ENCODE assay signal across 26 mouse cellular contexts in the genomic region with DNA sequence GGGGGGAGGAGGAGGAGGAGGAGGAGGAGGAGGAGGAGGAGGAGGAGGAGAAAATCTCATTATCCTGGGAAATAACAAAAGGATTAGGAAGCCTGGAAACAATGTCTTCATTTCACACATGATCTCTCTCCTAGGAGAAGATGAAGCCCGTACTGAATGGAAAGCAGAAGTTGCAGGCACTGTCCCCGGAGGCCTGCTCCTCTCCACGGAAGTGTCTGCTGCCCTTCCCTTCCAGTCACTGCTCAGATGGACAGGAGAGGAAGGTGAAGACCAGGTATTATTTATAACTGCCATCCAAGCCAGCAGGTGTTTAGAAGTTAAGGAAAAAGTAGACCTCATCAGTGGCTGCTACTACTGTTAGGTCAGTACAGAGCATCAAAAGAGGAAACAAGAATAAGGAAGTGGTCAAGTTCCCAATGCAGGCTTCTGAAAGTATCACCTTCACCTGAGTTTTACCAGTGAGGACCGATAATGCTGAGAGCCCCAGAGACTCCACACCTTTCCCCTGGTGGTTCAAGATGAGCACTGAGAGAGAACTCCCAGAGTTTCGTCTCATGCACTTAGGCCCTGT.
DNase-seq lines count a peak whose midpoint lies in the region; ATAC-seq and TF ChIP-seq lines count a peak whose summit lies in the region.
"Had no signal": no experiment of that assay in that cellular context is flagged by ENCODE, and none has a peak within 500 bp of the region (broad histone marks: within the 10 kb centered on the region; RNA-seq: fewer than 3 reads in every experiment).

No protein-coding gene starts in this region.

- no peak for TF ChIP-seq CTCF in hindbrain, postnatal 0 days (IDR thresholded peaks at IDR 0.05; ENCODE audit: low read depth)

- H3K9ac ChIP-seq in hindbrain, embryonic 12.5 days, result no peak overlapping the region
- H3K9ac ChIP-seq in hindbrain, postnatal 0 days (replicated peaks; ENCODE audit: low read length), result no peak overlapping the region
- no peak overlapping the region for H3K9ac ChIP-seq in neural tube, embryonic 15.5 days (replicated peaks)
- no peak overlapping the region for H3K9ac ChIP-seq in kidney, embryonic 16.5 days (replicated peaks; ENCODE audit: low read length)
- H3K9ac ChIP-seq: forebrain, embryonic 13.5 days; intestine, embryonic 15.5 days; limb, embryonic 15.5 days; liver, embryonic 13.5 days; neural tube, embryonic 12.5 days had no signal

- no peak overlapping the region for H3K27ac ChIP-seq in hindbrain, embryonic 12.5 days
- no peak overlapping the region for H3K27ac ChIP-seq in hindbrain, postnatal 0 days
- H3K27ac ChIP-seq in neural tube, embryonic 15.5 days (replicated peaks), result 0 out of 2 replicates have a peak overlapping the region, but pooled peaks have one; percentile 5
- H3K27ac ChIP-seq in kidney, embryonic 16.5 days (ENCODE audit: low read length), result no peak overlapping the region
- H3K27ac ChIP-seq: forebrain, embryonic 13.5 days; intestine, embryonic 15.5 days; limb, embryonic 10.5 days; limb, embryonic 15.5 days; liver, embryonic 13.5 days; neural tube, embryonic 12.5 days had no signal

- no peak overlapping the region for H3K4me3 ChIP-seq in hindbrain, embryonic 12.5 days
- no peak overlapping the region for H3K4me3 ChIP-seq in hindbrain, postnatal 0 days (ENCODE audit: low read length)
- no peak overlapping the region for H3K4me3 ChIP-seq in neural tube, embryonic 15.5 days (replicated peaks)
- H3K4me3 ChIP-seq in kidney, embryonic 16.5 days (ENCODE audit: low read length), result no peak overlapping the region
- H3K4me3 ChIP-seq: forebrain, embryonic 13.5 days; intestine, embryonic 15.5 days; limb, embryonic 10.5 days; limb, embryonic 15.5 days; liver, embryonic 13.5 days; neural tube, embryonic 12.5 days had no signal

- H3K4me1 ChIP-seq in hindbrain, embryonic 12.5 days, result peaks cover 6% of the 10 kb centered on the region; the same call in 1 of the 2 replicates
- 0 out of 2 replicates have a peak, but pooled peaks cover 5% of the 10 kb centered on the region for H3K4me1 ChIP-seq in hindbrain, postnatal 0 days (ENCODE audit: insufficient read depth, low read length)
- H3K4me1 ChIP-seq in neural tube, embryonic 15.5 days, result peaks cover 14% of the 10 kb centered on the region
- H3K4me1 ChIP-seq in kidney, embryonic 16.5 days (ENCODE audit: insufficient read depth, low read length), result no peaks in the 10 kb centered on the region
- H3K4me1 ChIP-seq: liver, embryonic 13.5 days; neural tube, embryonic 12.5 days had no signal

- peaks cover 8% of the 10 kb centered on the region; the same call in 1 of the 2 replicates for H3K36me3 ChIP-seq in hindbrain, embryonic 12.5 days
- H3K36me3 ChIP-seq in hindbrain, postnatal 0 days (ENCODE audit: insufficient read depth, low read length), result no peaks in the 10 kb centered on the region
- 0 out of 2 replicates have a peak, but pooled peaks cover 2% of the 10 kb centered on the region for H3K36me3 ChIP-seq in neural tube, embryonic 15.5 days
- H3K36me3 ChIP-seq in kidney, embryonic 16.5 days (ENCODE audit: insufficient read depth, low read length), result peaks cover 12% of the 10 kb centered on the region
- H3K36me3 ChIP-seq: liver, embryonic 13.5 days had no signal

- DNase-seq in hindbrain, postnatal 0 days (ENCODE audit: low spot score), result no peak
- no peak for DNase-seq in neural tube, embryonic 10.5 days (ENCODE audit: extremely low spot score, low spot score)
- no peak for DNase-seq in layer of hippocampus, adult 18-20 months (ENCODE audit: low spot score in 2 of 2)
- DNase-seq: cerebellum, adult 8-10 months; cerebellum, postnatal 25 days; gastrocnemius, postnatal 14 days; heart, adult 11 months; heart, postnatal 36 days; kidney, adult 2 months; kidney, postnatal 10 days; layer of hippocampus, adult 9-11 months; liver, embryonic 13.5 days; lung, adult 2 months; midbrain, embryonic 14.5 days; thymus, postnatal 14 days had no signal

- no peaks in the 10 kb centered on the region for H3K27me3 ChIP-seq in hindbrain, embryonic 12.5 days
- H3K27me3 ChIP-seq in hindbrain, postnatal 0 days (ENCODE audit: insufficient read depth, low read length), result no peaks in the 10 kb centered on the region
- no peaks in the 10 kb centered on the region for H3K27me3 ChIP-seq in neural tube, embryonic 15.5 days (replicated peaks)
- no peaks in the 10 kb centered on the region for H3K27me3 ChIP-seq in kidney, embryonic 16.5 days (ENCODE audit: insufficient read depth, low read length)
- H3K27me3 ChIP-seq: forebrain, embryonic 13.5 days; intestine, embryonic 15.5 days; limb, embryonic 15.5 days; liver, embryonic 13.5 days; neural tube, embryonic 12.5 days had no signal

- no peak overlapping the region for H3K4me2 ChIP-seq in hindbrain, embryonic 12.5 days (replicated peaks)
- no peak overlapping the region for H3K4me2 ChIP-seq in hindbrain, postnatal 0 days (ENCODE audit: low read depth, low read length)
- H3K4me2 ChIP-seq in neural tube, embryonic 15.5 days, result no peak overlapping the region
- H3K4me2 ChIP-seq in kidney, embryonic 16.5 days (replicated peaks; ENCODE audit: low read depth, low read length), result no peak overlapping the region
- H3K4me2 ChIP-seq: forebrain, embryonic 13.5 days; heart, embryonic 11.5 days; intestine, embryonic 15.5 days; limb, embryonic 15.5 days; liver, embryonic 13.5 days; neural tube, embryonic 12.5 days had no signal

- H3K9me3 ChIP-seq in hindbrain, embryonic 12.5 days (replicated peaks), result no peaks in the 10 kb centered on the region
- no peaks in the 10 kb centered on the region for H3K9me3 ChIP-seq in hindbrain, postnatal 0 days (ENCODE audit: low read length)
- no peaks in the 10 kb centered on the region for H3K9me3 ChIP-seq in neural tube, embryonic 15.5 days (replicated peaks)
- no peaks in the 10 kb centered on the region for H3K9me3 ChIP-seq in kidney, embryonic 16.5 days (ENCODE audit: low read length)
- H3K9me3 ChIP-seq: forebrain, embryonic 13.5 days; intestine, embryonic 15.5 days; limb, embryonic 10.5 days; limb, embryonic 15.5 days; liver, embryonic 13.5 days; neural tube, embryonic 12.5 days had no signal

- WGBS in hindbrain, embryonic 12.5 days, result 40% methylated on average over 5 of the region's 5 CpGs
- 39% methylated on average over 5 of the region's 5 CpGs for WGBS in hindbrain, postnatal 0 days
- 48% methylated on average over 5 of the region's 5 CpGs for whole genome bisulfite sequencing in neural tube, embryonic 15.5 days
- WGBS in kidney, embryonic 16.5 days, result 83% methylated on average over 5 of the region's 5 CpGs

- ATAC-seq in hindbrain, embryonic 12.5 days (ENCODE audit: low FRiP score), result 0 out of 2 replicates have a peak, but pooled peaks have one; percentile 38
- no peak for ATAC-seq in hindbrain, postnatal 0 days
- no peak for ATAC-seq in neural tube, embryonic 15.5 days (ENCODE audit: low FRiP score)
- ATAC-seq in common myeloid progenitor, adult 5-6 weeks (replicated peaks; ENCODE audit: low read depth, poor library complexity, severe bottlenecking), result peak; percentile 73
- peak; percentile 43; the same call in 1 of the 2 replicates for ATAC-seq in monocyte, adult 5-6 weeks (replicated peaks; ENCODE audit: insufficient number of reproducible peaks, low FRiP score, low TSS enrichment, poor library complexity, severe bottlenecking)
- ATAC-seq in kidney, embryonic 16.5 days (ENCODE audit: low FRiP score, low TSS enrichment), result no peak
- ATAC-seq: forebrain, embryonic 13.5 days; intestine, embryonic 15.5 days had no signal

Comparison
In these comparisons a context has a peak if more than half of its experiments do, and no peak if none do; other contexts are left out.
1. ATAC-seq: peak in hindbrain, embryonic 12.5 days (single experiment), common myeloid progenitor, adult 5-6 weeks (single experiment) and monocyte, adult 5-6 weeks (single experiment); none in hindbrain, postnatal 0 days (single experiment), neural tube, embryonic 15.5 days (single experiment) and kidney, embryonic 16.5 days (single experiment).